Mouse (Mus musculus) megakaryocyte, embryonic 14.5 days (primary cell): Measurements from ENCODE around the gene Apmap.

ENCODE experiments used
- FLI1 ChIP-seq: IDR thresholded peaks from 2 replicates; pipeline ENCODE4 v1.6.1; 2012; ENCODE audit warnings: low read length, inconsistent platforms, mixed read lengths
- GATA1 ChIP-seq: IDR thresholded peaks from 3 replicates; pipeline ENCODE4 v1.6.1; 2012; ENCODE audit warnings: mixed read lengths, low read length, inconsistent platforms, borderline replicate concordance

DNA sequence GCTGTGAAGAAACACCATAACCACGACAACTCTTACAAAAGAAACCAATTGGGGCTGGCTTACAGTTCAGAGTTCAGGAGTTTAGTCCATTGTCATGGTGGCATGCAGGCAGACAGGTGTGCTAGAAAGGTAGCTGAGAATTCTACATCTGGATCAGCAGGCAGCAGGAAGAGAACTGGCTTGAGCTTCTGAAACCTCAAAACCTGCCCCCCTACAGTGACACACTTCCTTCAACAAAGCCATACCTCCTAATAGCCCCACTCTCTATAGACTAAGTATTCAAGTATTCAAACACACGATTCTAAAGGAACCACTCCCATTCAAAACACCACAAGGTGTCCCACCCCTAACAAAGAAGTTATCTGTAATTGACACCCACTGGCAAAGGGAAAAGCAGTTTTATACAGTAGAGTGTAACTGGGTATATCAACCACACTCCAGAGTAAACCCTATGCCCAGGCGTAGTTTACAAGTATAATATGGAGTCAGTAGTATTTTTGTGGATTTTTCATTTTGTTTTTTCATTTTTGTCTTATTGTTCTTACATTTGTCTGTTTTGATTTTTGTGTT, 27.6 kb upstream of the Apmap start:
- no peak for TF ChIP-seq GATA1
- no peak for TF ChIP-seq FLI1
